Mouse (Mus musculus) adipose tissue, adult 10 weeks (tissue): Measurements from ENCODE around the gene Spata6. TPM values are rescaled to one million over a fixed set of nuclear protein-coding genes. Genes with fewer than 3 reads are reported as not detected.

Source experiments
- polyA plus RNA-seq: library from polyadenylated mRNA; stranded (reverse); fragments of 350-450 nt; fragmentation: Illumina TruSeq; extraction: RNeasy Lipid Tissue Mini Kit (QIAGEN cat#74804); gene quantifications from one replicate; pipeline ENCODE4 v1.2.3, GENCODE M21; 2014; ENCODE audit warnings: low read depth, low replicate concordance

Spata6 gene
- polyA plus RNA-seq = 33.5 TPM

GRCm38 (mm10) chr4:111719776-111720661 is at the start of gene Spata6:
Gene Spata6, plus strand, starts transcription at chr4:111719984.

Other genes with a start within 250 kb of the Spata6 start
- 1.1 TPM for gene Slc5a9, start 182.9 kb downstream of the Spata6 start, polyA plus RNA-seq
- gene Skint8, start 199.4 kb downstream of the Spata6 start, polyA plus RNA-seq = not detected